Mouse (Mus musculus) forebrain, embryonic 14.5 days (tissue): ENCODE measurements at regions not wholly inside any gene's neighbourhood (a gene's known extent, or its start where the extent isn't known, plus 50 kb on each side); places are given as distances from the start of the nearest gene placed in this dataset.

Experiments used
- ATAC-seq: fragments of 200-750 bp; cut with Nextera tagmentation; 2 replicates; pipeline ENCODE4 v1.8.0; 2017; ENCODE audit warnings: mild to moderate bottlenecking, moderate library complexity
- DNase-seq: peaks from one replicate; pipeline ENCODE4 v3.0.0-alpha.2; 2015; ENCODE audit warnings: low spot score
- H3K27ac ChIP-seq: fragments of 300-500 bp; sonication (generic); 2 replicates; pipeline ENCODE4 v1.5.1; 2014; ENCODE audit warnings: low read depth, mild to moderate bottlenecking, control low read depth, low read length, moderate library complexity
- H3K27me3 ChIP-seq: fragments of 300-500 bp; sonication (generic); replicated peaks from 2 replicates; pipeline ENCODE4 v1.6.1; 2014; ENCODE audit warnings: low read length, control low read depth, mixed read lengths; ENCODE audit not compliant: control insufficient read depth, insufficient read depth
- H3K36me3 ChIP-seq: fragments of 300-500 bp; sonication (generic); 2 replicates; pipeline ENCODE4 v1.6.1; 2014; ENCODE audit warnings: low read length, control low read depth; ENCODE audit not compliant: control insufficient read depth, insufficient read depth
- H3K4me1 ChIP-seq: fragments of 300-500 bp; sonication (generic); 2 replicates; pipeline ENCODE4 v1.6.1; 2014; ENCODE audit warnings: antibody characterized with exemption, low read length, control low read depth; ENCODE audit not compliant: control insufficient read depth, insufficient read depth
- H3K4me2 ChIP-seq: fragments of 300-500 bp; sonication (generic); 2 replicates; pipeline ENCODE4 v1.6.1; 2014; ENCODE audit warnings: mild to moderate bottlenecking, control low read depth, low read length
- H3K4me3 ChIP-seq: fragments of 300-500 bp; sonication (generic); 2 replicates; pipeline ENCODE4 v1.5.1; 2014; ENCODE audit warnings: low read depth, low read length, control low read depth
- H3K9ac ChIP-seq: fragments of 300-500 bp; sonication (generic); 2 replicates; pipeline ENCODE4 v1.6.1; 2014; ENCODE audit warnings: mild to moderate bottlenecking, low read length, control low read depth, moderate library complexity
- H3K9me3 ChIP-seq: fragments of 300-500 bp; sonication (generic); replicated peaks from 2 replicates; pipeline ENCODE4 v1.6.1; 2016; ENCODE audit warnings: low read length, control low read depth, mixed read lengths; ENCODE audit not compliant: control insufficient read depth
- WGBS: fragments of 180-500 bp; shearing (Covaris S2); extraction: QIAGEN DNeasy Blood & Tissue Kit; methylation state at CpG from one replicate; pipeline ENCODE4 v1.1.7; 2014; 5-methylcytosine and 5-hydroxymethylcytosine counted together

GRCm38 (mm10) chr12:118530514-118530913, 229.3 kb upstream of the Sp4 start:
- no peak for DNase-seq
- no peak for ATAC-seq
- H3K27me3 ChIP-seq = peaks cover 15% of the 10 kb centered on the region
- H3K4me1 ChIP-seq = peaks cover 10% of the 10 kb centered on the region
- WGBS = 2% methylated on average over 10 of the region's 10 CpGs
- no peak overlapping the region for H3K27ac ChIP-seq
- H3K36me3 ChIP-seq = no peaks in the 10 kb centered on the region
- peak overlapping the region; percentile 63 for H3K4me2 ChIP-seq
- H3K4me3 ChIP-seq = peak overlapping the region; percentile 25
- no peaks in the 10 kb centered on the region for H3K9me3 ChIP-seq
- no peak overlapping the region for H3K9ac ChIP-seq

- no peaks in the 10 kb centered on the region for H3K9me3 ChIP-seq
- H3K4me3 ChIP-seq = peak overlapping the region; percentile 25
- 2% methylated on average over 36 of the region's 36 CpGs for WGBS
- peak overlapping the region; percentile 52 for H3K9ac ChIP-seq
- H3K4me2 ChIP-seq = peak overlapping the region; percentile 63
- peaks cover 10% of the 10 kb centered on the region for H3K4me1 ChIP-seq
- peaks cover 15% of the 10 kb centered on the region for H3K27me3 ChIP-seq
- ATAC-seq = peak; percentile 61
- H3K27ac ChIP-seq = no peak overlapping the region
- H3K36me3 ChIP-seq = no peaks in the 10 kb centered on the region
- DNase-seq = peak; percentile 41
Observed at GRCm38 (mm10) chr12:118529428-118530361, 228.5 kb upstream of the Sp4 start.

- H3K4me3 ChIP-seq = no peak overlapping the region
- H3K27me3 ChIP-seq = no peaks in the 10 kb centered on the region
- DNase-seq (no peak), ATAC-seq (peak; percentile 14; the same call in 1 of the 2 replicates)
- H3K4me2 ChIP-seq = no peak overlapping the region
- H3K4me1 ChIP-seq = peaks cover 11% of the 10 kb centered on the region; the same call in 1 of the 2 replicates
- H3K36me3 ChIP-seq = no peaks in the 10 kb centered on the region
- no peak overlapping the region for H3K9ac ChIP-seq
- no peaks in the 10 kb centered on the region for H3K9me3 ChIP-seq
- 17% methylated on average over 2 of the region's 2 CpGs for WGBS
- H3K27ac ChIP-seq = no peak overlapping the region
Observed at GRCm38 (mm10) chr12:118521770-118522169, 220.5 kb upstream of the Sp4 start.

GRCm38 (mm10) chr12:118521329-118521728, 220.1 kb upstream of the Sp4 start:
- no peak overlapping the region for H3K4me3 ChIP-seq
- H3K4me1 ChIP-seq = peaks cover 11% of the 10 kb centered on the region; the same call in 1 of the 2 replicates
- DNase-seq = peak; percentile 51
- ATAC-seq = 0 out of 2 replicates have a peak, but pooled peaks have one; percentile 27
- no peak overlapping the region for H3K4me2 ChIP-seq
- no peaks in the 10 kb centered on the region for H3K36me3 ChIP-seq
- no peak overlapping the region for H3K9ac ChIP-seq
- no peak overlapping the region for H3K27ac ChIP-seq
- H3K27me3 ChIP-seq = no peaks in the 10 kb centered on the region
- H3K9me3 ChIP-seq = no peaks in the 10 kb centered on the region
- 14% methylated on average over 1 of the region's 1 CpGs for WGBS

GRCm38 (mm10) chr12:118519801-118520327, 218.6 kb upstream of the Sp4 start:
- Histone ChIP-seq H3K9ac (no peak overlapping the region), H3K9me3 (no peaks in the 10 kb centered on the region), H3K27ac (no peak overlapping the region), H3K4me3 (no peak overlapping the region), H3K36me3 (no peaks in the 10 kb centered on the region), H3K4me2 (no peak overlapping the region), H3K27me3 (no peaks in the 10 kb centered on the region), H3K4me1 (peaks cover 11% of the 10 kb centered on the region; the same call in 1 of the 2 replicates)
- ATAC-seq = 0 out of 2 replicates have a peak, but pooled peaks have one; percentile 15
- DNase-seq = peak; percentile 8
- WGBS = 6% methylated on average over 10 of the region's 10 CpGs

- Histone ChIP-seq H3K4me1 (no peaks in the 10 kb centered on the region), H3K9me3 (no peaks in the 10 kb centered on the region), H3K9ac (no peak overlapping the region), H3K27me3 (no peaks in the 10 kb centered on the region), H3K4me3 (no peak overlapping the region), H3K27ac (no peak overlapping the region), H3K4me2 (no peak overlapping the region), H3K36me3 (no peaks in the 10 kb centered on the region)
- no peak for ATAC-seq
- DNase-seq = no peak
- WGBS = 37% methylated on average over 4 of the region's 4 CpGs
Observed at GRCm38 (mm10) chr12:118510989-118511388, 209.7 kb upstream of the Sp4 start.

GRCm38 (mm10) chr12:118508972-118509917, 208.0 kb upstream of the Sp4 start:
- DNase-seq (no peak), ATAC-seq (no peak)
- H3K27ac ChIP-seq = no peak overlapping the region
- H3K9ac ChIP-seq = no peak overlapping the region
- no peak overlapping the region for H3K4me2 ChIP-seq
- H3K4me3 ChIP-seq = no peak overlapping the region
- H3K36me3 ChIP-seq = no peaks in the 10 kb centered on the region
- WGBS = 80% methylated on average over 8 of the region's 8 CpGs
- H3K9me3 ChIP-seq = no peaks in the 10 kb centered on the region
- H3K27me3 ChIP-seq = no peaks in the 10 kb centered on the region
- H3K4me1 ChIP-seq = no peaks in the 10 kb centered on the region

GRCm38 (mm10) chr12:118500392-118500791, 199.2 kb upstream of the Sp4 start:
- Histone ChIP-seq H3K4me1 (no peaks in the 10 kb centered on the region), H3K9ac (no peak overlapping the region), H3K4me3 (no peak overlapping the region), H3K4me2 (no peak overlapping the region), H3K9me3 (no peaks in the 10 kb centered on the region), H3K36me3 (no peaks in the 10 kb centered on the region), H3K27me3 (no peaks in the 10 kb centered on the region), H3K27ac (no peak overlapping the region)
- 62% methylated on average over 5 of the region's 5 CpGs for WGBS
- no peak for DNase-seq
- peak; percentile 60; the same call in 1 of the 2 replicates for ATAC-seq
